Comparison of ENCODE assay signal across 8 mouse cellular contexts in genomic region chr6:108783184-108783881, GRCm38 (mm10). TPM values are rescaled to one million over a fixed set of nuclear protein-coding genes. Genes with fewer than 3 reads are reported as not detected.
DNase-seq lines count a peak whose midpoint lies in the region; ATAC-seq and TF ChIP-seq lines count a peak whose summit lies in the region.

No protein-coding gene starts in this region.

- no peak for TF ChIP-seq CTCF in testis, adult 2 months (IDR thresholded peaks at IDR 0.05; ENCODE audit: control insufficient read depth, insufficient read depth, insufficient replicate concordance, low read depth, low read length)

- peak; percentile 51 for ATAC-seq in intestine, embryonic 16.5 days
- 0 out of 2 replicates have a peak, but pooled peaks have one; percentile 2 for ATAC-seq in limb, embryonic 14.5 days (ENCODE audit: low FRiP score, low read depth)
- ATAC-seq in midbrain, embryonic 12.5 days (ENCODE audit: low FRiP score, low read depth), result peak; percentile 78

- peak overlapping the region; percentile 97 for H3K9ac ChIP-seq in intestine, embryonic 16.5 days (ENCODE audit: low read depth, low read length)
- peak overlapping the region; percentile 95 for H3K9ac ChIP-seq in limb, embryonic 14.5 days (ENCODE audit: low read depth, low read length, severe bottlenecking)
- H3K9ac ChIP-seq in midbrain, embryonic 12.5 days (replicated peaks), result peak overlapping the region; percentile 80

- H3K4me2 ChIP-seq in intestine, embryonic 16.5 days (ENCODE audit: low read depth, low read length), result peak overlapping the region; percentile 73
- H3K4me2 ChIP-seq in limb, embryonic 14.5 days (replicated peaks; ENCODE audit: low read depth, low read length, severe bottlenecking), result peak overlapping the region; percentile 75
- H3K4me2 ChIP-seq in midbrain, embryonic 12.5 days (replicated peaks), result peak overlapping the region; percentile 69

- WGBS in intestine, embryonic 16.5 days, result under 1% methylated on average over 57 of the region's 57 CpGs
- WGBS in limb, embryonic 14.5 days, result under 1% methylated on average over 38 of the region's 57 CpGs
- under 1% methylated on average over 57 of the region's 57 CpGs for WGBS in midbrain, embryonic 12.5 days

- peak overlapping the region; percentile 93 for H3K27ac ChIP-seq in testis, adult 2 months (ENCODE audit: control insufficient read depth, insufficient read depth, low read depth, low read length)
- peak overlapping the region; percentile 83 for H3K27ac ChIP-seq in intestine, embryonic 16.5 days (ENCODE audit: low read length)
- peak overlapping the region; percentile 71 for H3K27ac ChIP-seq in limb, embryonic 14.5 days (replicated peaks; ENCODE audit: low read depth, low read length)
- peak overlapping the region; percentile 78 for H3K27ac ChIP-seq in midbrain, embryonic 12.5 days (replicated peaks)

- peak overlapping the region; percentile 96 for H3K4me3 ChIP-seq in testis, adult 2 months (ENCODE audit: control insufficient read depth, low read depth, low read length)
- H3K4me3 ChIP-seq in intestine, embryonic 16.5 days (ENCODE audit: low read length), result peak overlapping the region; percentile 90
- peak overlapping the region; percentile 100 for H3K4me3 ChIP-seq in limb, embryonic 14.5 days (replicated peaks; ENCODE audit: low read length)
- peak overlapping the region; percentile 67 for H3K4me3 ChIP-seq in midbrain, embryonic 12.5 days

- TF ChIP-seq POLR2A in testis, adult 2 months (IDR thresholded peaks at IDR 0.05; ENCODE audit: control insufficient read depth, low read depth, low read length), result no peak
- TF ChIP-seq POLR2A in limb, embryonic 14.5 days (IDR thresholded peaks at IDR 0.05; ENCODE audit: borderline replicate concordance, extremely low read depth, insufficient read depth, insufficient read length), result no peak

- H3K9me3 ChIP-seq in intestine, embryonic 16.5 days (ENCODE audit: control insufficient read depth, low read length), result no peaks in the 10 kb centered on the region
- H3K9me3 ChIP-seq in limb, embryonic 14.5 days (ENCODE audit: control insufficient read depth, low read length), result no peaks in the 10 kb centered on the region
- H3K9me3 ChIP-seq in midbrain, embryonic 12.5 days, result no peaks in the 10 kb centered on the region

- H3K27me3 ChIP-seq in testis, adult 2 months (ENCODE audit: control insufficient read depth, insufficient read depth, low read length), result no peaks in the 10 kb centered on the region
- no peaks in the 10 kb centered on the region for H3K27me3 ChIP-seq in intestine, embryonic 16.5 days (replicated peaks; ENCODE audit: control insufficient read depth, insufficient read depth, low read length)
- no peaks in the 10 kb centered on the region for H3K27me3 ChIP-seq in limb, embryonic 14.5 days (ENCODE audit: control insufficient read depth, insufficient read depth, low read length)
- no peaks in the 10 kb centered on the region for H3K27me3 ChIP-seq in midbrain, embryonic 12.5 days

- DNase-seq in testis, postnatal 14 days (ENCODE audit: low spot score), result no peak
- peak; percentile 65 for DNase-seq in cerebellum, adult 9-11 months
- DNase-seq in gastrocnemius, postnatal 4 days (ENCODE audit: low spot score in 2 of 2), result peak; percentile 23 to 33
- no peak for DNase-seq in limb, embryonic 14.5 days (ENCODE audit: low spot score)
- DNase-seq in thymus, postnatal 14 days, result peak; percentile 48

- no peaks in the 10 kb centered on the region for H3K36me3 ChIP-seq in testis, adult 2 months (ENCODE audit: control insufficient read depth, insufficient read depth, low read length)
- no peaks in the 10 kb centered on the region for H3K36me3 ChIP-seq in intestine, embryonic 16.5 days (ENCODE audit: control insufficient read depth, insufficient read depth, low read length)
- H3K36me3 ChIP-seq in limb, embryonic 14.5 days (ENCODE audit: control insufficient read depth, insufficient read depth, low read length), result no peaks in the 10 kb centered on the region
- H3K36me3 ChIP-seq in midbrain, embryonic 12.5 days, result no peaks in the 10 kb centered on the region

- H3K4me1 ChIP-seq in testis, adult 2 months (ENCODE audit: control insufficient read depth, insufficient read depth, low read length), result peaks cover 12% of the 10 kb centered on the region
- peaks cover 19% of the 10 kb centered on the region for H3K4me1 ChIP-seq in intestine, embryonic 16.5 days (ENCODE audit: control insufficient read depth, insufficient read depth, low read length)
- peaks cover 12% of the 10 kb centered on the region for H3K4me1 ChIP-seq in limb, embryonic 14.5 days (ENCODE audit: control insufficient read depth, insufficient read depth, low read length)
- peaks cover 13% of the 10 kb centered on the region for H3K4me1 ChIP-seq in midbrain, embryonic 12.5 days

RNA-seq across cellular contexts. Expression of gene Arl8b, which starts 0.4 kb away (rescaled TPM):
- 26.0 and 37.0 TPM in 2 replicates for polyA plus RNA-seq in testis, adult 2 months (2012; rRNA removed)
- 10 to 100 TPM; 65.0 to 68.3 TPM for total RNA-seq in gastrocnemius, postnatal 4 days (2021)
- polyA plus RNA-seq in intestine, embryonic 16.5 days (2015; fragmentation: Nextera tagmentation; extraction: Ambion mirVana), result 105 and 110 TPM in 2 replicates
- 26.9 and 28.0 TPM in 2 replicates for polyA plus RNA-seq in limb, embryonic 14.5 days (2012; rRNA removed)
- 76.5 and 78.7 TPM in 2 replicates for polyA plus RNA-seq in limb, embryonic 14.5 days (2014; fragmentation: Nextera tagmentation; extraction: Ambion mirVana)
- 74.2 and 75.5 TPM in 2 replicates for polyA plus RNA-seq in midbrain, embryonic 12.5 days (2016; fragmentation: Nextera tagmentation; extraction: Ambion mirVana)

RNA-seq across cellular contexts. Expression of gene Edem1, which starts 45.1 kb away (rescaled TPM):
- 5.6 and 7.4 TPM in 2 replicates for polyA plus RNA-seq in testis, adult 2 months (2012; rRNA removed)
- total RNA-seq in gastrocnemius, postnatal 4 days (2021), result 10 to 100 TPM; 24.3 to 27.1 TPM
- polyA plus RNA-seq in intestine, embryonic 16.5 days (2015; fragmentation: Nextera tagmentation; extraction: Ambion mirVana), result 28.9 and 42.9 TPM in 2 replicates
- 20.2 and 23.5 TPM in 2 replicates for polyA plus RNA-seq in limb, embryonic 14.5 days (2012; rRNA removed)
- 24.2 and 26.3 TPM in 2 replicates for polyA plus RNA-seq in limb, embryonic 14.5 days (2014; fragmentation: Nextera tagmentation; extraction: Ambion mirVana)
- polyA plus RNA-seq in midbrain, embryonic 12.5 days (2016; fragmentation: Nextera tagmentation; extraction: Ambion mirVana), result 15.0 and 19.8 TPM in 2 replicates

Comparison
In these comparisons a context has a peak if more than half of its experiments do, and no peak if none do; other contexts are left out.
1. DNase-seq: peak in cerebellum, adult 9-11 months (single experiment), gastrocnemius, postnatal 4 days (2 of 2) and thymus, postnatal 14 days (single experiment); none in testis, postnatal 14 days (single experiment) and limb, embryonic 14.5 days (single experiment).
2. ATAC-seq: peak in every context shown above with its lines; median percentile 78 in midbrain, embryonic 12.5 days; 51 in intestine, embryonic 16.5 days; 2 in limb, embryonic 14.5 days.
3. Peak in every context shown above with its lines, with median percentiles within 50 percentile points of each other: H3K27ac ChIP-seq, H3K4me3 ChIP-seq, H3K4me2 ChIP-seq and H3K9ac ChIP-seq.